Mouse (Mus musculus) sigmoid colon, adult 10 weeks (tissue): ENCODE measurements around the gene Kdelr2. TPM values are rescaled to one million over a fixed set of nuclear protein-coding genes. Genes with fewer than 3 reads are reported as not detected.

Source experiments
- polyA plus RNA-seq: library from polyadenylated mRNA; stranded (reverse); fragments of 350-450 nt; fragmentation: Illumina TruSeq; extraction: RNeasy Lipid Tissue Mini Kit (QIAGEN cat#74804); gene quantifications from one replicate; pipeline ENCODE4 v1.2.3, GENCODE M21; 2014; ENCODE audit warnings: low read depth, low replicate concordance

Kdelr2 gene
- polyA plus RNA-seq = 158 TPM

GRCm38 (mm10) chr5:143403221-143404147 lies at the start of gene Kdelr2:
Gene Kdelr2, plus strand, starts transcription at chr5:143403838.

GRCm38 (mm10) chr5:143356686-143357388 lies 46.8 kb upstream of the Kdelr2 start, which contains the start of gene Grid2ip:
Gene Grid2ip, plus strand, starts transcription at chr5:143357338.

GRCm38 (mm10) chr5:143464100-143464756 lies 60.6 kb downstream of the Kdelr2 start, which contains the start of gene Daglb:
Gene Daglb, plus strand, starts transcription at chr5:143464584.

Other genes with a start within 250 kb of the Kdelr2 start
- 13.3 TPM for gene Rbak, start 223.1 kb upstream of the Kdelr2 start, polyA plus RNA-seq
- not detected for gene Spdye4b, start 222.8 kb upstream of the Kdelr2 start, polyA plus RNA-seq
- not detected for gene Spdye4a, start 176.9 kb upstream of the Kdelr2 start, polyA plus RNA-seq
- gene Zfp12, start 168.7 kb upstream of the Kdelr2 start, polyA plus RNA-seq = 8.5 TPM
- gene Zfp316, start 133.8 kb upstream of the Kdelr2 start, polyA plus RNA-seq = 0.79 TPM
- gene Zfp853, start 110.2 kb upstream of the Kdelr2 start, polyA plus RNA-seq = not detected
- gene E130309D02Rik, start 88.5 kb upstream of the Kdelr2 start, polyA plus RNA-seq = 1.2 TPM
- gene Zdhhc4, start 74.6 kb upstream of the Kdelr2 start, polyA plus RNA-seq = 6.9 TPM
- not detected for gene Grid2ip, start 46.5 kb upstream of the Kdelr2 start, polyA plus RNA-seq
- 1.5 TPM for gene Daglb, start 60.7 kb downstream of the Kdelr2 start, polyA plus RNA-seq
- gene Rac1, start 124.2 kb downstream of the Kdelr2 start, polyA plus RNA-seq = 578 TPM
- 47.6 TPM for gene Cyth3, start 218.6 kb downstream of the Kdelr2 start, polyA plus RNA-seq